15 mouse cellular contexts compared by ENCODE assay signal in the genomic region with DNA sequence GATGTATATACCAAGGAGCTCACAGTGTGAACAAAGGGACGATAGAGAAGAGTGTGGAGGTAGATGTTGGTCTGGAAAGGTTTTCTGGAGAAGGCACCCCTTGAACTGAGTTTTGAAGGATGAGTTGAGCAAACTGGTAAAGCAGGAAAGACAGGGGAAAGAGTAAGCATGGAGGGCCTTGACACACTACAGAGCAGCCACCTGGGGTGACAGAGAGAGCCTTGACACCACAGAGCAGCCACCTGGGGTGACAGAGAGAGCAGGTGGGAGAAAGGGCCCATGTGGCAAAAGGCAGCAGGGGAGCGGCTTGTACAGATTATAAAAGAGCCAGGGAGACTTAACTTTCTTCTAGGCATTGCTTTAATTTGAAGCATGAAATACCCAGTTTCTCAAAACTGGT. TPM values are rescaled to one million over a fixed set of nuclear protein-coding genes. Genes with fewer than 3 reads are reported as not detected.
"Had no signal": no experiment of that assay in that cellular context is flagged by ENCODE, and none has a peak within 500 bp of the region (broad histone marks: within the 10 kb centered on the region; RNA-seq: fewer than 3 reads in every experiment).

No protein-coding gene starts in this region.

- H3K4me2 ChIP-seq: limb, embryonic 12.5 days; limb, embryonic 15.5 days; liver, embryonic 11.5 days; lung, embryonic 15.5 days; midbrain, embryonic 12.5 days; midbrain, embryonic 15.5 days; neural tube, embryonic 13.5 days had no signal

- H3K9ac ChIP-seq: limb, embryonic 12.5 days; limb, embryonic 15.5 days; liver, embryonic 14.5 days; liver, postnatal 0 days; lung, embryonic 15.5 days; midbrain, embryonic 12.5 days; midbrain, embryonic 15.5 days; neural tube, embryonic 13.5 days had no signal

- ATAC-seq: intestine, postnatal 0 days; liver, postnatal 0 days; midbrain, embryonic 15.5 days had no signal

- DNase-seq: liver, postnatal 0 days had no signal

- H3K4me3 ChIP-seq: limb, embryonic 12.5 days; limb, embryonic 15.5 days; lung, embryonic 15.5 days; midbrain, embryonic 12.5 days; midbrain, embryonic 15.5 days; myocyte; neural tube, embryonic 13.5 days had no signal

- H3K27me3 ChIP-seq: limb, embryonic 12.5 days; limb, embryonic 15.5 days; lung, embryonic 15.5 days; midbrain, embryonic 12.5 days; midbrain, embryonic 15.5 days; neural tube, embryonic 13.5 days had no signal

- H3K27ac ChIP-seq: kidney, postnatal 0 days; limb, embryonic 12.5 days; limb, embryonic 15.5 days; liver, embryonic 14.5 days; lung, embryonic 15.5 days; midbrain, embryonic 12.5 days; midbrain, embryonic 15.5 days; neural tube, embryonic 13.5 days had no signal

- H3K9me3 ChIP-seq: limb, embryonic 12.5 days; limb, embryonic 15.5 days; lung, embryonic 15.5 days; midbrain, embryonic 12.5 days; midbrain, embryonic 15.5 days; neural tube, embryonic 13.5 days had no signal

- H3K4me1 ChIP-seq: limb, embryonic 12.5 days; limb, embryonic 15.5 days; lung, embryonic 15.5 days; midbrain, embryonic 12.5 days had no signal

RNA-seq across cellular contexts. Expression of gene Aifm3, which starts 14.7 kb away (rescaled TPM):
- total RNA-seq: megakaryocyte progenitor cell, adult 5-6 weeks; monocyte, adult 5-6 weeks; neutrophil, adult 5-6 weeks had no signal
